Mouse (Mus musculus) retina, postnatal 7 days (tissue): Measurements from ENCODE around the gene Mmd2.

Source experiments
- DNase-seq: peaks from one replicate; pipeline ENCODE4 v3.0.0-alpha.2; 2012; ENCODE audit warnings: low read depth, low spot score

Mmd2 gene

DNA sequence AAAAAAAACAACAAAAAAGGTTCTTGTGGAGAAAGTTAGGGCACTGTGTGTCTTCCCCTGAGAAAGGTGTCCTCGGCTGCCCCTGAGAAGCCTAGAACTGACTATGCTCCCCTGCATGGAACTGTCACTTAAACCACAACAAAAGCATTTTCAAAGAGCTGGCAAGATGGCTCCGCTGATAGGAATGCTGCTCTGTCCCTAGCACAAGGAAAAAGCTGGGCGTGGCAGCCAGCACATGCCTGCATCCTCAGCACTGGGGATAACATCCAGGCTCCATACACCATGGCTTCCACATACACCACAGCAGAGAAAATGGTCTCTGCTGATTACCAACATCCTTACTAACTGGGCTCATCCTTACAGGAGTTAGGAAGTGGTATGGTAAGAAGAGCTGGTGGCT, 61.5 kb downstream of the Mmd2 start:
- no peak for DNase-seq

DNA sequence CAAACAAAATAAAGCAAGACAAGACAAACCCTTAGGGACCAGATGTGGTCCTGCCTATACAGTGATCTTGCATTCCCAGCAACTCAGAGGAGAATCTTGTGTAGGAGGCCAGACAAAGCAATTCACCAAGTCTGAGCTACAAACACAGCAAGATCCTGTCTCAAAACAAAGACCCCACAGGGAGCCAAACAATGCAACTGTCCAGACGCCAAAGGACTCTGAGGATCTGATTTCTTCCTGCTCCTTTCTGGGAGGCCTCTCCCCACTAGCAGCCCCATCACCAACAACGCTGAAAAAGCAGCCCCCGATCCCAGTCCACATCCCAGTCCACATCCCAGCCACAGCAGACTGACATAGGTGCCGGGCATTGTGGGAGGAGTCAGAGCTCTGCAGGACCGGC, 62.3 kb downstream of the Mmd2 start:
- DNase-seq: no peak

DNA sequence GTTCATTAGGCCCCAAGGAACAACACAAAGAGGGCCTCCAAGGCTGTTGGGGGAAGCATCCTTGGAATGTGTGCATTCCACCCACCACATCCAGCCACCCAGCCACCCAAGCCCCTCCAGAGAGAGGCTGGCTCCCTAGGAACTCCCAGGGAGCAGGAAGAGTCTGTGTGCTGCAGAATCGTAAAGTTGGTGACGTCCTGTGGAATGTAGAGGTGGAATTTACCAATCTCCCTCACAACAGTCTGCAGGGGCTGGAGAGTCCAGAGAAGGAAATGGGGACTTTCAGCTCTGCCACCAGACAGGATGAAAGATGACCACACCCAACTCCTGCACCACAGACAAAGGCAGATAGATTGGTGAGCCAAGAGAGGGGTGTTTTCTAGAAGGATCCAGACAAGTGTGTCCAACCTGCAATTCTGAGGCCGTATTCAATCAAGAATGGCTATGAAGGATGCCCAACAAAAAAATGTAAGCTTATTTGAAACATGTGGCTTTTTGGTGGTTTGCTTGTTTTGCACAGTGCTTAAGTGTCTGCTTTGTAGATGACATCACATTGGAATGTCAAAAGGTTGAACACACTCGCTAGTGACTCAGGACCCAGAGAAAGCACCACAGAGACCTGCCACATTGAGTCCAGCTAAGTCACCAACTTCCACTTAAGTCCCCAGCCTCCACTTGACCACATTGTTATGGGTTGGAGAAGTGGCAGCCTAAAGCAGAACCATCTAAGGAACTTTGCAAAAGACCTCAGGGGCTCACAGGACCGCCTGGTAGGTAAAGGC, 63.4 kb downstream of the Mmd2 start:
- DNase-seq: no peak

DNA sequence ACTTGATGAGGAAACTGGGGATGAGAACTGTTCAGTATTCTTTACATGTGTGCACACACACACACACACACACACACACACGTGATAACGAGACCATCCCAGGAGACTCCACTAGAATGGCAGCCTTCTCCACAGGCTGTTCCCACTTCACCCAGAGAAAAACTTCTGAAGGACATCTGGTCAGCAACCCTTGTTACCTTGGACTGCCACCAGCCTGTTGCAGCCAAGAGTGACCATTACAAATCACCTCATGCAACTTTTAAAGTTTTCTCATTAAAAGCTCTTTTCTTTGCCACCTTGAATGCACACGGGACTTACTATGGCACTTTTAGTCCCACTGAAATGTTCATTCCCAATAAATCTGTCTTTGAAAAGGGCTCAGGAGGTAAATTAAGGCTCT, 71.3 kb downstream of the Mmd2 start:
- DNase-seq: no peak

DNA sequence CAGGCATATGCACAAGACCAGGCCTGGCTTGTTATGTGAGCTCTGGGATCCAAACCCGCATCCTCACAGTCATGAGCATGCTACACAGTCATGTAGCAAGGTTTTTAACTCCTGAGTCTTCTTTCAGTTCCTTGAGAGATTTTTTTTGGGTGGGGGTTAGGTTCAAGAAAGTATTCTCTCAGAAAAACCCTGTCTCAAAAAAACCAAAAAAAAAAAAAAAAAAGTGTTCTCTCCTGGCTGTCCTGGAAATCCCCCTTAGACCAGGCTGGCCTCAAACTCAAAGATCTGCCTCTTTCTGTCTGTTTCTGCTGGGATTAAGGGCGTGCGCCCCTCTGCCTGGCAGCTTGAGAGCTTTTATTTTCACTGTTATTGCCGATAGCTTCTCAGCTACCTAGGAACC, 73.2 kb downstream of the Mmd2 start:
- DNase-seq: no peak

DNA sequence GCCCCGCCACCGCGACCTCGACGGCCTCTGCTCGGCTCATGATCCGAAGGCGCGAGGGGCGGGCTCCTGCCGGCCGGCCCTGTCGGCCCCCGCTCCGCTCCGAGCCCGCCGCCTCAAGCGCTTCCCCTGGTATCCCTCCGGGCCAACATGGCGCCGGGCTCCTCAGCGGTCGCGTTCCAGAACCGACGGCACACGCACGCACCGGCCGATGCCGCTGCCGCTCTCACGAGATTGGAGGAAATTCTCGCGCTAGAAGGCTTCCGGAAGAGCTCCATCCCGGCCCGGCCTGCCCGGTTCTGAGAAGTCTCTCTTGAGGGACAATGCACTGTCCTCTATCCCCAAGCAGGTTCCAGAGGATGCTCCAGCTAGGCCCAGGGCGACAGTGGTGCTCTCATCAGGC, 78.7 kb downstream of the Mmd2 start, which contains the start of gene Papolb:
Gene Papolb (minus strand): TSS at position 162 of the 400 bp plus-strand sequence.
- DNase-seq: no peak

DNA sequence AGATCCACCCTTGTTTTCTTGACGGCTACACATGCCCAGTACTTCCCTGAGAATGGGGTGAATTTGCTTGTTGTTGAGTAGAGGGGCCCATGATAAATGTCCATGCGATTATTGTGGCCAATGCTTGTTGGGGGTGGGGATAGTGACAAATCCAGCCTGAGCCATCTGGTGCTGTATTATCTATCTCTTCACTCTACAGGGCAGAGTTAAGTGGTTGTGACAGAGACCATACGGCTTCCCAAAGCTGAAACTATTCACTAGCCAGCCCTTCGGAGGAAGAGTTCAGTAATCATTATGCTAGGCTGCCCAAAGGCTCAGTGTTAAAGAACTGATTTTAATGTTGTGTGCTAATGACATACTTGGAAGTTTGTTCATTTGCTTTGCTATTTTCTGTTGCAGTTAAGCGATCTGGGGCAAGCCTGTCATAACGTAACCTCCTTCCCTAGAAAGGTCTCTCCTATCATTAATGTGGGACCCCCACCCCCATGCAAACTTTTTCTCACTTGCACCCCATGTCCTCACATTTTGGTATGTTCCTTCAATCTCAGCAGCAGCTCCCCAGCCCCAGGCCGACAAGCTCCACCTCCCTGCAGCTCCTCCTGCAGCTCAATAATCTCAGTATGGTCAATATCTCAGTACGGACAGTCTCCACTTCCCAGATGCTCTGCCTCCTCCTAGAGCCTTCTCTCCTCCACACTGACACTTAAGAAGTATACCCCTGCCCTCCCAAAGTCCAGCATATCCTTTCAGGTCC, 83.7 kb downstream of the Mmd2 start:
- DNase-seq: peak; percentile 75

DNA sequence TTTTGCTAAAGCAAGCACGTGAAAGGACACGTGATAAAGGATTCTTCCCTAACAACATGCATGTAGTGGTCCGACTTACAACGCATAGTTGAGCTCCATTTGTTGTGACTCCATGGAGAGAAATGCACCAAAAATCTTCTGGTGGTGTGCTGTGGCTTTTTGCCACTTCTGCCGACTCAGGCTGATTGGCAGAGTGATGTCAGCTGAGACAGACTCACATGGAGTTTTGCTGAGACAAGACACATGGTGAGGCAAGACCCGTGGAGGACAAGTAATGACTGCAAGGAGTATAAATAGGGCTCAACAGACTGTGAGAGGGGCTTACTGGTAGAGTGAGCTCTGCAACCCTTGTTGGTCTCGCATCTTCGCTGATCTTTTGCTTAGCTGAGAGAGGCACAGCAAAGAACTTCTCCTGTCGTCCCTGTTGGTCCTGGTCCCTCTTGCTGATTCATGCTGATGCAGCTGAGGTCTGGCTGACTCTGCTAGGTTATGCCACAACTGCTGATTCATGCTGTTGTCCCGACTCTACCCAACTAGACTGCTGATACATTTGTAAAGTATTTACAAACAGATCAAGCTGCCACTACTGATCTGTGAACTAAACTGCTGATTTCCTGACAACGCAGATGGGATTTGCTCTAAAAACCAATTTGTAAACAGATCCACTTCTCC, 87.3 kb downstream of the Mmd2 start:
- DNase-seq: no peak

DNA sequence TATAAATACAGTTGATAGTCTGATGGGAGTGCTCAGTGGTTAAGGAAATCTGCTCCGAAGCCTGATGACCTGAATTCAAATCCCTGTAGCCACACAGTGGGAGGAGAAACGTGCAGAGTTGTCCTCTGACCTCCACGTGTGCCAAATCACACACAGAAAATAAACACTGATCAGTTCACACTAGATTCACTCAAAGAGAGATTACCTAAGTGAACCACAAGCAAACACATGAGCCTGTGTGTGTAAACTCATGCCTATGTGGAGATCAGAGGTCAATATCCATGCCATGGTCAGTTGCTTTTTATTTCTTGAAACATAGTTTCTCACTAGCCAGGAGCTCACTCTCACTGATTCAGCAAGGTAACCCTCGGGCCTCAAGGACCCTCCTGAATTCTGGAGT, 88.2 kb downstream of the Mmd2 start:
- DNase-seq: no peak

DNA sequence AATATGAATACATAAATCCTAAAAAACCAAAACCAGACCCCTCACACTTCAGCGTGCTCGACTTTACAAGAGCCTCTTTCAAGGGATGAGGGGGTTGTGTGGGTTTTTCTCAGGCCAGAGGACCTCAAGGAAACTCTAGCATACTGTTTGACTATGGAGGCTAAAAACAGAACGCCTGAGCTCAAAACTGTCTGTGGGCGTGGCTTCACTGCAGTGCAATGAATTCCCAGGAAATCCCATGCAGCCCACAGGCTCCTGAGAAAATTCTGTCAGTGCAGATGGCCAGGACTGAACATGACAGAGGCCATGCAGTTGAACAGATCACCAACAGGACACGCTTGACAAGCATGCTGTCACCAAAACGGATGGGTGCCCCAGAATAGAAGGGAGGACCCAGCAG, 89.6 kb downstream of the Mmd2 start:
- no peak for DNase-seq
